12 mouse cellular contexts compared by ENCODE assay signal in the genomic region with DNA sequence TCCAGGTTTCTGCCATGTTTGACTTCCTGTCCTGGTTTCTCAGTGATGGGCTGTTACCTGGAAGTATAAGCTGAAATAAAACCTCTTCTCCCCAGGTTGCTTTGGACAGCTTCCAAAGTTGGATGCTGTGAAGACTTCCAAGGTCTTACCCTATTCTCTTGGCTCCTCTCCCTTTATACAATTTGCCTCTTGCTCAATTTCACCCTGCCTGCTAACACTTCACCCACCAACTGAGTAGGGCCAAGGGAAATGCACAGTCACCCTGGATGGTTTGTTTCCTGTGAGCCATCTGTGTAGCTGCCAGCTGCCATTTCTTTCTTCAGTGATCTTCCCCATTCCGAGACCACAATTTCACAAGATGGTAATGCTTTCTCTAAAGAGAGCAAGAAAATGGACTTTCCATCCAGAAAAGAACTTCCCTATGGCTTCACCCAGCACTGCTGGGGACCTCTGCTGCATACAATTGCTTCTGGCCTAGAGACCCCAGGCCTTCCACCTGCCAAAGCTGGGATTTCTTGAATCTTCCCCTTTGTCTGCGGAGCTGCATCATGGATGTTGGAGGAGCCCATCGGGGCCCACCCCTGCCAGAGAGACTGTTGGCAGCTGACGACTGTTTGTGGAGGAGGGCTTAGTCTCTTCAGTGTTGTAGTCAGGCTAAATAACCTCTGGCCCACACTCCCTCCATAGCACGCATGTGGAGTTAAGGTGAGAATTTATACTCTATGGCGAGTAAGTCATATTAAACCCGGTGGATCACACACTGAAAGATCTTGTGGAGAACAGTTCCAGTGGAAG. TPM values are rescaled to one million over a fixed set of nuclear protein-coding genes. Genes with fewer than 3 reads are reported as not detected.
DNase-seq lines count a peak whose midpoint lies in the region; ATAC-seq and TF ChIP-seq lines count a peak whose summit lies in the region.
"Had no signal": no experiment of that assay in that cellular context is flagged by ENCODE, and none has a peak within 500 bp of the region (broad histone marks: within the 10 kb centered on the region; RNA-seq: fewer than 3 reads in every experiment).

No protein-coding gene starts in this region.

- no peak overlapping the region for H3K4me2 ChIP-seq in heart, postnatal 0 days (ENCODE audit: low read depth, low read length)
- H3K4me2 ChIP-seq in stomach, embryonic 16.5 days (ENCODE audit: low read depth, low read length): no peak overlapping the region
- H3K4me2 ChIP-seq in stomach, postnatal 0 days (replicated peaks; ENCODE audit: low read depth): no peak overlapping the region
- peak overlapping the region; percentile 65 for H3K4me2 ChIP-seq in myocyte (ENCODE audit: low read depth)
- H3K4me2 ChIP-seq: heart, embryonic 13.5 days; limb, embryonic 12.5 days had no signal

- TF ChIP-seq POLR2A in myocyte (IDR thresholded peaks at IDR 0.05; ENCODE audit: insufficient read length, low read depth): no peak

- H3ac ChIP-seq in myocyte (ENCODE audit: control insufficient read depth, insufficient read length): no peak overlapping the region

- 71% methylated on average over 7 of the region's 7 CpGs for WGBS in heart, postnatal 0 days
- 69% methylated on average over 7 of the region's 7 CpGs for WGBS in stomach, embryonic 16.5 days
- 84% methylated on average over 7 of the region's 7 CpGs for WGBS in stomach, postnatal 0 days

- no peaks in the 10 kb centered on the region for H3K27me3 ChIP-seq in heart, postnatal 0 days (ENCODE audit: control insufficient read depth, insufficient read depth, low read length)
- no peaks in the 10 kb centered on the region; the same call in 1 of the 2 replicates for H3K27me3 ChIP-seq in stomach, embryonic 16.5 days (ENCODE audit: control insufficient read depth, insufficient read depth, low read length)
- H3K27me3 ChIP-seq in stomach, postnatal 0 days (ENCODE audit: control insufficient read depth, insufficient read depth, low read length): no peaks in the 10 kb centered on the region
- no peaks in the 10 kb centered on the region for H3K27me3 ChIP-seq in myocyte (ENCODE audit: control insufficient read depth, insufficient read depth, insufficient read length)

- H3K79me2 ChIP-seq in myocyte (ENCODE audit: control insufficient read depth, insufficient read depth): no peaks in the 10 kb centered on the region

- peak overlapping the region; percentile 80 for H3K27ac ChIP-seq in heart, postnatal 0 days (ENCODE audit: low read depth)
- peak overlapping the region; percentile 35; the same call in 1 of the 2 replicates for H3K27ac ChIP-seq in stomach, embryonic 16.5 days (ENCODE audit: low read length)
- H3K27ac ChIP-seq in stomach, postnatal 0 days (replicated peaks): no peak overlapping the region

- no peak overlapping the region for H3K9ac ChIP-seq in heart, postnatal 0 days (replicated peaks; ENCODE audit: low read depth, low read length)
- H3K9ac ChIP-seq in stomach, embryonic 16.5 days (ENCODE audit: low read length): peak overlapping the region; percentile 7; the same call in 1 of the 2 replicates
- no peak overlapping the region for H3K9ac ChIP-seq in stomach, postnatal 0 days (ENCODE audit: low read length)
- H3K9ac ChIP-seq: heart, embryonic 13.5 days; limb, embryonic 12.5 days had no signal

- no peak overlapping the region for H3K4me3 ChIP-seq in heart, postnatal 0 days (ENCODE audit: low read depth, low read length)
- no peak overlapping the region for H3K4me3 ChIP-seq in stomach, embryonic 16.5 days (replicated peaks; ENCODE audit: low read length)
- H3K4me3 ChIP-seq in stomach, postnatal 0 days (ENCODE audit: low read depth, low read length): no peak overlapping the region
- no peak overlapping the region for H3K4me3 ChIP-seq in myocyte
- H3K4me3 ChIP-seq: heart, embryonic 13.5 days; limb, embryonic 12.5 days had no signal

- TF ChIP-seq CTCF in heart, postnatal 0 days (IDR thresholded peaks at IDR 0.05; ENCODE audit: low read depth): no peak
- no peak for TF ChIP-seq CTCF in stomach, postnatal 0 days (IDR thresholded peaks at IDR 0.05; ENCODE audit: low read depth)

- H3K9me3 ChIP-seq in heart, postnatal 0 days (replicated peaks; ENCODE audit: control insufficient read depth, low read length): no peaks in the 10 kb centered on the region
- H3K9me3 ChIP-seq in stomach, embryonic 16.5 days (replicated peaks; ENCODE audit: control insufficient read depth, low read length): no peaks in the 10 kb centered on the region
- no peaks in the 10 kb centered on the region for H3K9me3 ChIP-seq in stomach, postnatal 0 days (ENCODE audit: control insufficient read depth, low read length)
- H3K9me3 ChIP-seq: heart, embryonic 13.5 days had no signal

- no peak for TF ChIP-seq EP300 in heart, postnatal 0 days (IDR thresholded peaks at IDR 0.05; ENCODE audit: low read depth)
- no peak for TF ChIP-seq EP300 in stomach, postnatal 0 days (optimal IDR thresholded peaks at IDR 0.05)

- no peak for ATAC-seq in heart, postnatal 0 days (ENCODE audit: insufficient read depth, low read depth)
- ATAC-seq in stomach, embryonic 16.5 days (ENCODE audit: insufficient read depth, low FRiP score): no peak
- no peak for ATAC-seq in stomach, postnatal 0 days (ENCODE audit: low FRiP score, low TSS enrichment)
- ATAC-seq in common myeloid progenitor, adult 5-6 weeks (replicated peaks; ENCODE audit: low read depth, poor library complexity, severe bottlenecking): peak; percentile 72

- no peaks in the 10 kb centered on the region; the same call in 1 of the 2 replicates for H3K4me1 ChIP-seq in heart, postnatal 0 days (ENCODE audit: control insufficient read depth, insufficient read depth)
- H3K4me1 ChIP-seq in stomach, embryonic 16.5 days (ENCODE audit: control insufficient read depth, insufficient read depth, low read length): peaks cover 15% of the 10 kb centered on the region; the same call in 1 of the 2 replicates
- H3K4me1 ChIP-seq in stomach, postnatal 0 days (replicated peaks; ENCODE audit: control insufficient read depth, insufficient read depth): no peaks in the 10 kb centered on the region

- DNase-seq in heart, postnatal 0 days (ENCODE audit: low spot score): no peak
- no peak for DNase-seq in heart, postnatal 4 days
- no peak for DNase-seq in stomach, postnatal 0 days (ENCODE audit: low spot score)
- no peak for DNase-seq in right cerebral cortex, adult 2 months (ENCODE audit: low spot score in 2 of 2)
- no peak for DNase-seq in kidney, adult 8-10 months
- DNase-seq: spleen, adult 18-20 months; thymus, postnatal 25 days had no signal

- no peaks in the 10 kb centered on the region for H3K36me3 ChIP-seq in heart, postnatal 0 days (replicated peaks; ENCODE audit: control insufficient read depth, insufficient read depth, low read length)
- H3K36me3 ChIP-seq in stomach, embryonic 16.5 days (ENCODE audit: control insufficient read depth, insufficient read depth, low read length): no peaks in the 10 kb centered on the region
- no peaks in the 10 kb centered on the region for H3K36me3 ChIP-seq in stomach, postnatal 0 days (ENCODE audit: control insufficient read depth, insufficient read depth, low read length)
- no peaks in the 10 kb centered on the region for H3K36me3 ChIP-seq in myocyte (ENCODE audit: control insufficient read depth, insufficient read depth)
- H3K36me3 ChIP-seq: heart, embryonic 13.5 days; limb, embryonic 12.5 days had no signal

RNA-seq across cellular contexts. Expression of a gene that starts 4.9 kb away (rescaled TPM):
- total RNA-seq in heart, postnatal 0 days (2014; rRNA removed; ENCODE audit: low replicate concordance): 2.6 and 7.1 TPM in 2 replicates
- 12.3 and 13.4 TPM in 2 replicates for polyA plus RNA-seq in heart, postnatal 0 days (2015; fragmentation: Nextera tagmentation; extraction: Ambion mirVana)
- 1 to 10 TPM; 6.1 to 9.5 TPM for total RNA-seq in heart, postnatal 4 days (2021)
- polyA plus RNA-seq in stomach, embryonic 16.5 days (2015; fragmentation: Nextera tagmentation; extraction: Ambion mirVana): 13.1 and 14.4 TPM in 2 replicates
- polyA plus RNA-seq in stomach, postnatal 0 days (2015; fragmentation: Nextera tagmentation; extraction: Ambion mirVana): 12.4 and 12.8 TPM in 2 replicates
- total RNA-seq in common myeloid progenitor, adult 5-6 weeks (2017): 20.6 and 31.6 TPM in 2 replicates
- polyA plus RNA-seq in myocyte (2012; fragmentation: generic; extraction: Trizol): 13.5 TPM

RNA-seq across cellular contexts. Expression of a gene that starts 7.3 kb away (rescaled TPM):
- total RNA-seq in heart, postnatal 0 days (2014; rRNA removed; ENCODE audit: low replicate concordance): 15.8 and 16.6 TPM in 2 replicates
- 22.5 and 24.3 TPM in 2 replicates for polyA plus RNA-seq in heart, postnatal 0 days (2015; fragmentation: Nextera tagmentation; extraction: Ambion mirVana)
- 10 to 100 TPM; 22.3 to 24.4 TPM for total RNA-seq in heart, postnatal 4 days (2021)
- 73.5 and 78.0 TPM in 2 replicates for polyA plus RNA-seq in stomach, embryonic 16.5 days (2015; fragmentation: Nextera tagmentation; extraction: Ambion mirVana)
- 35.4 and 39.3 TPM in 2 replicates for polyA plus RNA-seq in stomach, postnatal 0 days (2015; fragmentation: Nextera tagmentation; extraction: Ambion mirVana)
- 19.9 and 25.1 TPM in 2 replicates for total RNA-seq in common myeloid progenitor, adult 5-6 weeks (2017)
- polyA plus RNA-seq in myocyte (2012; fragmentation: generic; extraction: Trizol): 42.5 TPM

RNA-seq across cellular contexts. Expression of a gene that starts 10.3 kb away (rescaled TPM):
- 0.35 TPM in 1 of 2 replicates, not detected in the other for total RNA-seq in heart, postnatal 0 days (2014; rRNA removed; ENCODE audit: low replicate concordance)
- 0.16 and 0.19 TPM in 2 replicates for polyA plus RNA-seq in heart, postnatal 0 days (2015; fragmentation: Nextera tagmentation; extraction: Ambion mirVana)
- under 1 TPM; 0.52 to 0.91 TPM for total RNA-seq in heart, postnatal 4 days (2021)
- polyA plus RNA-seq in stomach, embryonic 16.5 days (2015; fragmentation: Nextera tagmentation; extraction: Ambion mirVana): 0.31 and 0.45 TPM in 2 replicates
- polyA plus RNA-seq in stomach, postnatal 0 days (2015; fragmentation: Nextera tagmentation; extraction: Ambion mirVana): 0.44 and 0.67 TPM in 2 replicates
- not detected in 2 replicates for total RNA-seq in common myeloid progenitor, adult 5-6 weeks (2017)
- not detected for polyA plus RNA-seq in myocyte (2012; fragmentation: generic; extraction: Trizol)

RNA-seq across cellular contexts. Expression of a gene that starts 11.3 kb away (rescaled TPM):
- 35.7 and 37.4 TPM in 2 replicates for total RNA-seq in heart, postnatal 0 days (2014; rRNA removed; ENCODE audit: low replicate concordance)
- polyA plus RNA-seq in heart, postnatal 0 days (2015; fragmentation: Nextera tagmentation; extraction: Ambion mirVana): 24.0 and 25.7 TPM in 2 replicates
- 10 to 100 TPM; 37.8 to 41.8 TPM for total RNA-seq in heart, postnatal 4 days (2021)
- polyA plus RNA-seq in stomach, embryonic 16.5 days (2015; fragmentation: Nextera tagmentation; extraction: Ambion mirVana): 25.2 and 25.7 TPM in 2 replicates
- polyA plus RNA-seq in stomach, postnatal 0 days (2015; fragmentation: Nextera tagmentation; extraction: Ambion mirVana): 16.5 and 18.7 TPM in 2 replicates
- total RNA-seq in common myeloid progenitor, adult 5-6 weeks (2017): 17.4 and 21.2 TPM in 2 replicates
- 21.9 TPM for polyA plus RNA-seq in myocyte (2012; fragmentation: generic; extraction: Trizol)

RNA-seq across cellular contexts. Expression of a gene that starts 23.9 kb away (rescaled TPM):
- 0.15 and 0.93 TPM in 2 replicates for total RNA-seq in heart, postnatal 0 days (2014; rRNA removed; ENCODE audit: low replicate concordance)
- 0.97 and 1.3 TPM in 2 replicates for polyA plus RNA-seq in heart, postnatal 0 days (2015; fragmentation: Nextera tagmentation; extraction: Ambion mirVana)
- 1 to 10 TPM; 2.5 to 3.4 TPM for total RNA-seq in heart, postnatal 4 days (2021)
- polyA plus RNA-seq in stomach, embryonic 16.5 days (2015; fragmentation: Nextera tagmentation; extraction: Ambion mirVana): 3.5 and 4.8 TPM in 2 replicates
- polyA plus RNA-seq in stomach, postnatal 0 days (2015; fragmentation: Nextera tagmentation; extraction: Ambion mirVana): 4.4 and 4.9 TPM in 2 replicates
- 1.6 and 2.4 TPM in 2 replicates for total RNA-seq in common myeloid progenitor, adult 5-6 weeks (2017)
- 0.16 TPM for polyA plus RNA-seq in myocyte (2012; fragmentation: generic; extraction: Trizol)
